Mouse (Mus musculus): ENCODE data around the gene Mrpl27.

DNA sequence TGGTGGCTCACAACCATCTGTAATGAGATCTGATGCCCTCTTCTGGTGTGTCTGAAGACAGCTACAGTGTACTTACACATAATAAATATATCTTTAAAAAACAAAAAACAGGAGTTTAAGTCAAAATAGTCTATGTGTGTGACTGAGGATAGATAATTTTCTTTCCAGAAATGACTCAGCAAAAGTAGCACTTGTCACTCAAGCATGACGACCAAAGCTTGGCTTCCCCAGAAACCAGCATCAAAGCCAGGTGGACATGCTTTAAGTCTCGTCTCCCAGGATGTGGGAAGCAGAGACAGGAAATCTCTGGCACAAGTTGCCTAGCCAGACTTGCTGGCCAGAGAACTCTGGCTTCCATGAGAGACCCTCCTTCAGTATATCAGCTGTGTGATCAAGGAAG, 31.4 kb upstream of the Mrpl27 start:
- TF ChIP-seq POLR2A (IDR thresholded peaks at IDR 0.05; ENCODE audit: low read depth, low read length), result no peak
- no peak for TF ChIP-seq MEF2A (IDR thresholded peaks at IDR 0.05; ENCODE audit: borderline replicate concordance, low read depth, low read length)
- peak in 1 of 2 experiments; percentile 12; a peak in 1 of 4 replicates for TF ChIP-seq CTCF (conservative IDR thresholded peaks at IDR 0.05 in 1 of 2, IDR thresholded peaks at IDR 0.05 in 1 of 2; ENCODE audit: low read depth in 2 of 2, low read length in 2 of 2)
- no peak for TF ChIP-seq KAT2A (IDR thresholded peaks at IDR 0.05; ENCODE audit: insufficient replicate concordance, low read length)
